Mouse (Mus musculus) MEL (cell line): ENCODE results near the gene Lrrc74a. TPM values are rescaled to one million over a fixed set of nuclear protein-coding genes. Genes with fewer than 3 reads are reported as not detected.

ENCODE experiments used
- DNase-seq: peaks from one replicate; pipeline ENCODE4 v3.0.0; 2011; ENCODE audit warnings: low read depth, low spot score
- H3K27ac ChIP-seq: 2 replicates; pipeline ENCODE4 v1.5.1; 2012; ENCODE audit warnings: low read depth, mild to moderate bottlenecking, control low read depth, low read length, moderate library complexity; ENCODE audit not compliant: control insufficient read depth
- H3K27me3 ChIP-seq, 2 experiments: fragments of 150-350 bp in 1 of 2; sonication (generic) in 1 of 2; 2 replicates each; pipeline ENCODE4 v1.6.1; 2012; ENCODE audit warnings: low read length in 2 of 2, mild to moderate bottlenecking in 2 of 2, improper control_type of control experiment in 1 of 2, moderate library complexity in 1 of 2; ENCODE audit not compliant: insufficient read depth in 2 of 2, control insufficient read depth in 1 of 2
- H3K36me3 ChIP-seq, 2 experiments: 2 replicates each; pipeline ENCODE4 v1.6.1; 2012 to 2014; ENCODE audit warnings: low read length in 2 of 2, improper control_type of control experiment in 1 of 2, inconsistent platforms in 1 of 2, mild to moderate bottlenecking in 1 of 2; ENCODE audit not compliant: insufficient read depth in 2 of 2, control insufficient read depth in 1 of 2
- H3K4me1 ChIP-seq, 2 experiments: fragments of 150-350 bp in 1 of 2; sonication (generic) in 1 of 2; 2 replicates each; pipeline ENCODE4 v1.6.1; 2012; ENCODE audit warnings: low read length in 2 of 2, improper control_type of control experiment in 1 of 2, mild to moderate bottlenecking in 1 of 2; ENCODE audit not compliant: insufficient read depth in 2 of 2, control insufficient read depth in 1 of 2
- H3K4me3 ChIP-seq, 2 experiments: fragments of 150-350 bp in 1 of 2; sonication (generic) in 1 of 2; 2 replicates each; pipeline ENCODE4 v1.5.1; 2012; ENCODE audit warnings: low read depth in 2 of 2, low read length in 2 of 2, mild to moderate bottlenecking in 2 of 2, moderate library complexity in 2 of 2, control low read depth in 1 of 2, improper control_type of control experiment in 1 of 2; ENCODE audit not compliant: control insufficient read depth in 1 of 2, insufficient read depth in 1 of 2
- H3K79me2 ChIP-seq: 2 replicates; pipeline ENCODE4 v1.6.1; 2012; ENCODE audit warnings: mild to moderate bottlenecking, low read length, moderate library complexity; ENCODE audit not compliant: control insufficient read depth, poor library complexity, insufficient read depth
- H3K9ac ChIP-seq: 2 replicates; pipeline ENCODE4 v1.6.1; 2012; ENCODE audit warnings: low read depth, mild to moderate bottlenecking, control low read depth, low read length, moderate library complexity; ENCODE audit not compliant: control insufficient read depth, poor library complexity, severe bottlenecking
- H3K9me3 ChIP-seq: fragments of 150-350 bp; sonication (generic); replicated peaks from 2 replicates; pipeline ENCODE4 v1.6.1; 2012; ENCODE audit warnings: mild to moderate bottlenecking, low read length, improper control_type of control experiment, moderate library complexity; ENCODE audit not compliant: insufficient read depth
- CTCF ChIP-seq, 3 experiments: IDR thresholded peaks in 2 of 3; conservative IDR thresholded peaks in 1 of 3; 2 replicates each; pipeline ENCODE4 v1.5.1; 2011 to 2012; ENCODE audit warnings: low read length in 3 of 3, low read depth in 2 of 3, mild to moderate bottlenecking in 2 of 3, improper control_type of control experiment in 1 of 3, inconsistent platforms in 1 of 3, mixed read lengths in 1 of 3, moderate library complexity in 1 of 3; ENCODE audit not compliant: control insufficient read depth in 1 of 3, insufficient read depth in 1 of 3, poor library complexity in 1 of 3, severe bottlenecking in 1 of 3
- E2F4 ChIP-seq: IDR thresholded peaks from 2 replicates; pipeline ENCODE4 v1.6.1; 2011; ENCODE audit warnings: low read depth, low read length, improper control_type of control experiment, borderline replicate concordance
- ELF1 ChIP-seq: IDR thresholded peaks from 2 replicates; pipeline ENCODE4 v1.6.1; 2014; ENCODE audit warnings: low read depth, mild to moderate bottlenecking, inconsistent platforms, low read length, improper control_type of control experiment, moderate library complexity
- ETS1 ChIP-seq: IDR thresholded peaks from 2 replicates; pipeline ENCODE4 v1.6.1; 2012; ENCODE audit warnings: low read depth, mild to moderate bottlenecking, inconsistent platforms, low read length, improper control_type of control experiment, moderate library complexity
- GABPA ChIP-seq: IDR thresholded peaks from 2 replicates; pipeline ENCODE4 v1.6.1; 2012; ENCODE audit warnings: low read depth, mild to moderate bottlenecking, inconsistent platforms, low read length, improper control_type of control experiment, moderate library complexity
- JUND ChIP-seq: IDR thresholded peaks from 2 replicates; pipeline ENCODE4 v1.6.1; 2011; ENCODE audit warnings: low read depth, mild to moderate bottlenecking, improper control_type of control experiment, low read length
- MAFK ChIP-seq: IDR thresholded peaks from 2 replicates; pipeline ENCODE4 v1.6.1; 2011; ENCODE audit warnings: low read depth, mild to moderate bottlenecking, low read length, improper control_type of control experiment, borderline replicate concordance
- MAX ChIP-seq: IDR thresholded peaks from 2 replicates; pipeline ENCODE4 v1.6.1; 2011; ENCODE audit warnings: low read length, improper control_type of control experiment
- MAZ ChIP-seq: IDR thresholded peaks from 2 replicates; pipeline ENCODE4 v1.6.1; 2012; ENCODE audit warnings: low read depth, mild to moderate bottlenecking, inconsistent platforms, low read length, improper control_type of control experiment
- MXI1 ChIP-seq: IDR thresholded peaks from 2 replicates; pipeline ENCODE4 v1.6.1; 2011; ENCODE audit warnings: mild to moderate bottlenecking, low read depth, low read length, improper control_type of control experiment
- MYC ChIP-seq: IDR thresholded peaks from 2 replicates; pipeline ENCODE4 v1.6.1; 2011; ENCODE audit warnings: low read depth, mild to moderate bottlenecking, low read length, improper control_type of control experiment, moderate library complexity
- RAD21 ChIP-seq: IDR thresholded peaks from 2 replicates; pipeline ENCODE4 v1.6.1; 2011; ENCODE audit warnings: mild to moderate bottlenecking, low read depth, low read length, improper control_type of control experiment
- RCOR1 ChIP-seq: IDR thresholded peaks from 2 replicates; pipeline ENCODE4 v1.6.1; 2012; ENCODE audit warnings: low read depth, mild to moderate bottlenecking, inconsistent platforms, low read length, improper control_type of control experiment
- SMC3 ChIP-seq: IDR thresholded peaks from 2 replicates; pipeline ENCODE4 v1.6.1; 2011; ENCODE audit warnings: low read depth, low read length, improper control_type of control experiment
- TAL1 ChIP-seq: IDR thresholded peaks from 2 replicates; pipeline ENCODE4 v1.6.1; 2012; ENCODE audit warnings: mild to moderate bottlenecking, inconsistent platforms, low read length, moderate library complexity, mixed read lengths
- USF1 ChIP-seq: IDR thresholded peaks from 2 replicates; pipeline ENCODE4 v1.6.1; 2014; ENCODE audit warnings: low read depth, mild to moderate bottlenecking, inconsistent platforms, low read length, improper control_type of control experiment, moderate library complexity
- ZC3H11A ChIP-seq: IDR thresholded peaks from 2 replicates; pipeline ENCODE4 v1.6.1; 2012; ENCODE audit warnings: low read depth, mild to moderate bottlenecking, inconsistent platforms, low read length, improper control_type of control experiment
- ZKSCAN1 ChIP-seq: IDR thresholded peaks from 2 replicates; pipeline ENCODE4 v1.6.1; 2012; ENCODE audit warnings: low read depth, mild to moderate bottlenecking, inconsistent platforms, low read length, improper control_type of control experiment, moderate library complexity
- ZNF384 ChIP-seq: IDR thresholded peaks from 2 replicates; pipeline ENCODE4 v1.6.1; 2012; ENCODE audit warnings: low read depth, mild to moderate bottlenecking, inconsistent platforms, low read length, improper control_type of control experiment
- polyA plus RNA-seq, 2 experiments: library from polyadenylated mRNA; stranded (reverse) in 1 of 2; unstranded in 1 of 2; fragments of >175 nt in 1 of 2; fragments of >200 nt in 1 of 2; gene quantifications; 2 replicates each; pipeline versions ENCODE4 v1.2.1 to v1.2.4; 2012; ENCODE audit warnings: low replicate concordance in 2 of 2, low read depth in 1 of 2; ENCODE audit not compliant: insufficient read length in 2 of 2, insufficient read depth in 1 of 2, missing spikeins in 1 of 2
- total RNA-seq: library from RNA; depleted of rRNA; stranded (reverse); fragments of 300-350 nt; gene quantifications from 2 replicates; pipeline ENCODE4 v1.2.3, GENCODE M21; 2012

The Lrrc74a gene
- total and polyA plus RNA-seq, 3 experiments: not detected

- peak; percentile 79 for DNase-seq
- Histone ChIP-seq H3K36me3 (peaks cover 0 to 3% of the 10 kb centered on the region in 2 experiments; a peak in 1 of 4 replicates), H3K4me1 (peaks cover 0 to 8% of the 10 kb centered on the region in 2 experiments; a peak in 3 of 4 replicates), H3K79me2 (no peaks in the 10 kb centered on the region), H3K27me3 (no peaks in the 10 kb centered on the region), H3K27ac (no peak overlapping the region), H3K4me3 (no peak overlapping the region), H3K9ac (no peak overlapping the region), H3K9me3 (no peaks in the 10 kb centered on the region)
- TF ChIP-seq ZKSCAN1 (no peak), ZNF384 (no peak), E2F4 (no peak), MAZ (peak; percentile 25; the same call in 1 of the 2 replicates), RAD21 (peak; percentile 72), SMC3 (peak; percentile 92), CTCF (IDR thresholded peaks at IDR 0.05 in 2 of 3, conservative IDR thresholded peaks at IDR 0.05 in 1 of 3; ENCODE audit: control insufficient read depth in 1 of 3, insufficient read depth in 1 of 3, low read depth in 2 of 3, low read length in 3 of 3, poor library complexity in 1 of 3, severe bottlenecking in 1 of 3) (peak; percentile 84 to 89 (median 88)), MXI1 (no peak), USF1 (no peak), ZC3H11A (peak; percentile 73), JUND (peak; percentile 97)
Observed at GRCm38 (mm10) chr12:86768986-86769580, 34.9 kb downstream of the Lrrc74a start.

GRCm38 (mm10) chr12:86769819-86770218 lies 35.6 kb downstream of the Lrrc74a start:
- Histone ChIP-seq H3K4me3 (no peak overlapping the region), H3K79me2 (no peaks in the 10 kb centered on the region), H3K9me3 (no peaks in the 10 kb centered on the region), H3K36me3 (peaks cover 0 to 3% of the 10 kb centered on the region in 2 experiments; a peak in 1 of 4 replicates), H3K4me1 (peaks cover 0 to 8% of the 10 kb centered on the region in 2 experiments; a peak in 3 of 4 replicates), H3K27me3 (no peaks in the 10 kb centered on the region), H3K9ac (no peak overlapping the region), H3K27ac (no peak overlapping the region)
- no peak for DNase-seq
- no peak for TF ChIP-seq MAFK
- TF ChIP-seq MAX: no peak
- no peak for TF ChIP-seq MYC
- no peak for TF ChIP-seq CTCF (IDR thresholded peaks at IDR 0.05 in 2 of 3, conservative IDR thresholded peaks at IDR 0.05 in 1 of 3; ENCODE audit: control insufficient read depth in 1 of 3, insufficient read depth in 1 of 3, low read depth in 2 of 3, low read length in 3 of 3, poor library complexity in 1 of 3, severe bottlenecking in 1 of 3)
- TF ChIP-seq GABPA: no peak
- TF ChIP-seq SMC3: no peak
- no peak for TF ChIP-seq ZNF384
- no peak for TF ChIP-seq RCOR1
- no peak for TF ChIP-seq RAD21
- no peak for TF ChIP-seq TAL1
- TF ChIP-seq ELF1: no peak
- TF ChIP-seq ETS1: no peak
- no peak for TF ChIP-seq MXI1
- no peak for TF ChIP-seq MAZ
- TF ChIP-seq, all 39 proteins: peak for 0
